Mouse (Mus musculus): ENCODE measurements around the gene Abca5.
"Not testable (repeated sequence)": the region's sequence is repeated elsewhere in the genome, so short reads cannot be mapped to it uniquely, and the experiment has no call there.

Gene Abca5

DNA sequence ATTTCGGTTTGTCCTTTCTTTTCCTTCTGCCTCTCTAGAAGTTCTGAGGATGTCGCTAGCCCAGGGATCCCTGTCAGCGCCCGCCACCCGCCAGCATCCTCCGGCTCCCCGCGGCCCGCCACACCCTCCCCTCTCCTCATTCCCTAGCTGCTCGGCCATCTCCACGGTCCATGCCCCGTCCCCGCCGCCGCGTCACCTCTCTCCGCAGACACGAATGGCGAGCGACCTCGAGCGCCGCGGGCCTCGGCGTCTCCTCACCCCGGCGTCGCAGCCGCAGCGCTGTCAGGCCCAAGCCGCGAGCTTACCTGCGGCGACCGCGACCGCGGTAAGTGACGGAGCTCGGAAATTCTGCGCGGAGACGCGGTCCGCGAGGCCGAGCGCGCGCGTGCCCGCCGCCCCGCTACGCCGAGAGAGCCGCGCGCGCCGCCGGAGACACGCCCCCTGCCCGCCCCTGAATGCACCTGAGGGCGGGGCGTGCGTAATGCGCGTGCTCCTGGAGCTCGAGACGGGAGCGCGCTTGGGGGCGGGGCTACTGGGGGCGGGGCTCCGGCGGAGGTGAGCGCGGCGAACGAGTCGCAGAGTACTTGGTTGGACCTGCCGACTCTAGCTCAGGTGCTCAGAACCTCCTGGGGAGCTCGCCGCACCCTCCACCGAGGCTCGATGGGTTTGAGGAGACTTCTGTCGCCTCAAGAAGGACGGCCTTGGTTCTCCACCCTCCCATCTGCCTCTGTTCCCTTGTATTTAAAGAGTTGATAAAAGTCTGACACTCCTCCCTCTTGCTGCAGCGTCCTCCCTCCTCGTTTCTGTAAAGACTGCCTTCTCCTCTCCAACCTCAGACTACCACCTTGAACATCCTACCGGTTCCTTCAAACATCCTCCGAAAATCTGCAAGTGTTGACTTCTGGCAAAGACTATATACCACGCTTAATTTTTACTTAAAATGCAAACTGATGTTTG lies at the start of gene Abca5:
TSS of gene Abca5 (minus strand) at position 428 of the 957 bp plus-strand sequence.
- DNase-seq (ENCODE audit: low spot score): peak; percentile 34

GRCm38 (mm10) chr11:110385487-110385886 lies 48.0 kb upstream of the Abca5 start:
- no peak for DNase-seq (ENCODE audit: low spot score)

- no peak for DNase-seq (ENCODE audit: low spot score)
These were observed 42.8 kb upstream of the Abca5 start for GRCm38 (mm10) chr11:110380310-110380668.

GRCm38 (mm10) chr11:110379661-110380309 lies 42.3 kb upstream of the Abca5 start:
- DNase-seq (ENCODE audit: low spot score): no peak

DNA sequence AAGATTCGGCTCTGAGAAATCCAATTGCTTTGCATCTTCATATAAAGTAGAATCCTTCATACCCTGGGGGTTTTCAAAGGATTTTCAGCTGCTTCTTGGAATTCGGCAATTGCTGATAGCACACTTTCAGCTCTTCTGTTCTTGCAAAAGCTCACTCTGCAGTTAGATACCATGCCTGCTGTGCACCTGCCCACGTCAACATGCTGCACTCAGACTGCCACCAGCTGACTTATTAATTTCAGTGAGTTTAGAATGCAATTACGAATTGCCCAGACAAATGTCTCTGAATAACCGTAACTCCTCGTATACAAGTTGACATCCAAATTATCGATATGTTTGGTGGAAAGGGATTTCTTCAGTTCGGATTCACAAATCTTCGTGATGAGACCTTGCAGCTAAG lies 36.5 kb upstream of the Abca5 start:
- DNase-seq (ENCODE audit: low spot score): no peak

DNA sequence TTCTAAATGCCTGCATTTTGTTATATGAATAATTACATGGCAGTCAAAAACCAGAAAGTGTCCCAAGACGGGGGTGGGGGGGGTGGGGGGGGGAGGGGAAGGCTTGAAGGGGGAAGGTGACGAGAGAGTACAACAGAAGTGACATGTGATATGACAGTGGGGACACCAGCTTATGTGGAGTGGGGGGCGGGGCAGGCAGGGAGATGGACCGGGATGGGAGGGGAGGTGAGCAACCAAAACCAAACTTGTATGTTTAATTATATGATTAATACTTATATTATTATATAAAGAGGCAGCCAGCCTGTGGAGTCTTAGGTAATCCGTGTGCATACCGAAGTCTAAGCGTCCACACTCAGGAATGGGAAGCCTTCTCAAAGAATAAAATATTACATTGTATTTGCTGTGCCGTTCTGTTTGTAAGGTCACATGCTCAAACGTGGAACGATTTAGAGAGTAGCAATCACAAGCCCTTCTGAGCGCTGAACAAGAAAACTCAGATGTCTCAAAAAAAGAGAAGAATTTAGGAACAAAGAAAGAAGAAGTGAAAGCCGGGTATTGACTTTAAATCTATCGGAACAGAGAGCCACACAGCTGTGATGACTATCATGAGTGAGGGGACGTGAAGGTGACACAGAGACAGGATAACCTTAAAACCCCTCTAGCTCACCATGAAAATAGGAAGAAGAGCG lies 34.9 kb upstream of the Abca5 start:
- DNase-seq (ENCODE audit: low spot score): no peak

- no peak for DNase-seq (ENCODE audit: low spot score)
These were observed 34.3 kb upstream of the Abca5 start for GRCm38 (mm10) chr11:110371827-110372226.

DNA sequence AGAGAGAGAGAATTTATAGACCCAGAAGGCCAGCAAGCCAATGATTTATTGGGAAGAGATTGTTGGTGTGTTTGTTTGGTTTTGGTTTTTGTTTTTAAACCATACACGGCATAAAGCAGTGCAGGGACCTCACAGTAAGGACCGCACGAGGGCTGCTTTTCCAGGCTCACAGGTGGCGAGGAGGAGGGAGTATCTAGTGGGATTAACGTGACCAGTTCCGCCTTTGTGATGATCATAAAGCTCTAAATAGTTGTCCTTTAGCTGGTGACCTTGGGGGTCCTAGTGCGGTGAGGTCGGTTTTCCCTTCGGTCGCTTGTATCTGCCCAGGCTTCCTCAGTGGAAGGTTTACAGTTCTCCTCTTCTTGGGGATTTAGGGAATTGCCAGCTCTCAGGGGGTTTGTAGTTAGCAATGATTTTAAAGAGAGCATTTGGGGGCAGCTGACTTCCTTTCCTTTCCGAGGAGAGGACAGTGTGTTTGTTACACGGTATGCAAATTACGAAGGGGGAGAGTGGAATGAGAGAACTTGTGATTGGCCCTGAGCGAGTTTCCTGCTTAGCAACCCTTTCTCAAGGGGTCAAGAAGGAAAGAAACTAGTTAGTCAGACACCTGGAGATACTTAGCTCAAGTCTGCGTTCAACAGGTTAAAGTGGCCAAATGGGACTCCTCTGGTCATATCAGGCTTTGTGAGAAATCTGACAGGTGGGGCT lies 31.9 kb upstream of the Abca5 start:
- no peak for DNase-seq (ENCODE audit: low spot score)

- DNase-seq (ENCODE audit: low spot score): no peak
These were observed 30.1 kb upstream of the Abca5 start for GRCm38 (mm10) chr11:110367638-110368037.

- DNase-seq (ENCODE audit: low spot score): no peak
These were observed 29.4 kb upstream of the Abca5 start for GRCm38 (mm10) chr11:110366902-110367301.

DNA sequence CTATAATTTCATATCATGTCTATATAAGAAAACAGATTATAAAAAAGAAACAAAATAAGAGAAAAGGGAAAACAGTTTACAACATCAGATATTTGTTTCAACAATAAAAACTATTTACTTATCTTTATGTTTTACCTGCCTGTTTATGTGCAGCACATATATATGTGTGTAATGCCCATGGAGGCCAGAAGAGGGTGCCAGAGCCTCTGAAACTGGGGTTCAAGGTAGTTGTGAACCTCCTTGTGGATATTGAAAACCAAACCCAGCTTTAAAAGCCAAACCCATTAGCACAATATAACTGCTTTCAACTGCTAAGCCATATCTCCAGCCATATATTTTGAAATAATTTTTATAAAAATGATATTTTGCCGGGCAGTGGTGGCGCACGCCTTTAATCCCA lies 27.5 kb upstream of the Abca5 start:
- no peak for DNase-seq (ENCODE audit: low spot score)

- DNase-seq (ENCODE audit: low spot score): no peak
These were observed 20.4 kb upstream of the Abca5 start for GRCm38 (mm10) chr11:110357756-110358551.

GRCm38 (mm10) chr11:110355131-110355530 lies 17.6 kb upstream of the Abca5 start:
- DNase-seq (ENCODE audit: low spot score): not testable (repeated sequence)

DNA sequence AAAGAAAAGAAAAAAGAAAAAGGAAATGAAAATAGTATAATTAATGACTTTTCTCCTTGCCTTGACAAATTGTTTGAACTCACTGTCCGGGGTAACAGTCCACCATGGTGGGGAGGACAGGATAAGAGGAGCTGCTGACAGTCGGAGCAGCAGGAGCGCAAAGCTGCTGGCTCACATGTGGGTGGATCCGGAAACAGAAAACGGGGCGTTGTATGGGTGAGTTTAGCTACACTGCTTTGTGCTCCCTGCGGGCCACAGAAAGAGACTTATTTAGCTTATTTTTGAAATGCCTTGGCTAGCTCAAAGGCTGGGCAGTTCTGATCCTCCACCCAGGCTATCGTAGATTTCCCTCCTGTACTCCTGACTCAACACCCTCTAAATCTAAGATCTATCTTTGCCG lies 16.7 kb upstream of the Abca5 start:
- DNase-seq (ENCODE audit: low spot score): no peak

GRCm38 (mm10) chr11:110348170-110348569 lies 10.7 kb upstream of the Abca5 start:
- DNase-seq (ENCODE audit: low spot score): no peak

DNA sequence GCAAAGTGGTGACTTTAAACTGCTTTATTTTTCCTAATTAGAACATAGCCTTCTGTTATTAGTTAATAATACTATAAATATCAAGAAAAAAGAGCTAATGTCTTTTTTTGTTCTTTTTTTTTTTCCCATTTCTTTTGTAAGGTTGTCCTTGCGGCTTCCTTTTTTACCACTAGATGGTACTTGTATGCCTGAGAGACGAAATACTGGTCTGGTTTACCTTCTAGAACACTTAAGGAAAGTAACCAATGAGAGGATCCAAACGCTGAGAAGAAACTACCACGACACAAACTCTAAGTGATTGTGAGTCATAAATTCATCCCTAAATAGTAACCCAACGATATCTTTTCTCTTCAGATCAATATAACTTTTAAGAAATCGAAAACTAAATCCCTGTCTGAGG lies 10.3 kb upstream of the Abca5 start:
- DNase-seq (ENCODE audit: low spot score): no peak

- DNase-seq (ENCODE audit: low spot score): no peak
These were observed 665 bp downstream of the Abca5 start for GRCm38 (mm10) chr11:110336814-110337288.

- no peak for DNase-seq (ENCODE audit: low spot score)
These were observed 7.4 kb downstream of the Abca5 start for GRCm38 (mm10) chr11:110330093-110330492.

DNA sequence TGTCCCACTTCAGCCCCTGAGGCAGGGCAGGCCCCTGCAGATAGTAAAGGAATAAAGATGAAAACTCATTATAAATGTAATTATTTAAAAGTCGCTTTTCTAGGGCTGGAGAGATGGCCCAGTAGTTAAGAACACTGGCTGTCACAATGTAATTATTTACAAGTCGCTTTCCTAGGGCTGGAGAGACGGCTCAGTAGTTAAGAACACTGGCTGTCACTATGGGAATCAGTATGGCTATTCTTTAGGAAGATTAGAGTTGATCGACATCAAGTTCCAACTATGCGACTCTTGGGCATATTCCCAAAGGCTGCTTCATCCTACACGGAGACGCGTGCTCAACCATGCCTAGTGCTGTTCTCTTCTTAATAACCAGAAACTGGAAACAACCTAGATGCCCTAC lies 15.2 kb downstream of the Abca5 start:
- DNase-seq (ENCODE audit: low spot score): no peak

DNA sequence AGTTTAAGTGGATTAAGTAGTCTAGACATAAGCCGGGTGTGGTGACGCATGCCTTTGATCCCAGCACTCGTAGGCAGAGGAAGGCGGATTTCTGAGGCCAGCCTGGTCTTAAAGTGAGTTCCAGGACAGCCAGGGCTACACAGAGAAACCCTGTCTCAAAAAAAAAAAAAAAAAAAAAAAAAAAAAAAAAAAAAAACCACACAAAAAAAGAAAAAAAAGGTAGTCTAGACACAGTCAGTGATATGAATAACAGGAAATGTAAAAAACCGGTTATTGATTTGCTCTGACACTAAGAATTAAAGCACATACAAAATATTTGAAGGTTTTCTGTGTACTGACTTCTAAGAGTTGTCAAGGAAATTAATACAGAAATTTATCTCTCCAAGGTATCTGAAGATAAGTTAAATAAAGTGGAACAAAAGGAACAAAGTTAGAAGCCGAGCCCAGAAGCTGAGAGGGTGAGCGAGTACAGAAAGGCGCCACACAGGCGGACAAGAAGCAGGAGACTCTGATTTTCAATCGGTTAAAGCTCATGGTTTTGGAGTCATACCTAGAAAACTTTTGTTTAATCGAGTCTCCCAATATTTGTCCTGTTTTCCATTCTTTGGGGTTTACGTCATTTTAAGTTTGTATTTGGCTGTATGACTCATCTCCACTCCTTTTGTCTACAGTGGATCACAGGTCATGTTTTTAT lies 30.9 kb downstream of the Abca5 start:
- no peak for DNase-seq (ENCODE audit: low spot score)

DNA sequence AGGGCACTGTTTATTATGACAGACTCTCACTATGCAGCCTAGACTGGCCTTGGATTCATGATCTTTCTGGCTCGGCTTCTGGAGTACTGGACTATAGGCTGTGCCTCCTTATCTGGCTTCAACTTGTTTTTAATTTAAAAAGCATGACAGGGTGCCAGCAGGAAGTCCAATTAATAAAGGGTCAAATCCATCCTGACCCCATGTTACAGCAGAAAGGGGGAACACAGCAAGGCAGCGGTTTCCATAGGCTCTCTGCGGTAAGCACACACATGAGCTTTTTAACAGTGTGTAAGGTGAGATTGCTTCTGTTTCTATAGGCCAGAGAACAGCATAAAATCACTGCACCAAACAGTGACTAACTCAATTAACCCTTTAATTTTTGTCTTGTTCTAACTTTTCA lies 34.1 kb downstream of the Abca5 start:
- no peak for DNase-seq (ENCODE audit: low spot score)

All from urinary bladder, postnatal 10 days (tissue).